Mouse (Mus musculus): ENCODE data around the gene Aoah. TPM values are rescaled to one million over a fixed set of nuclear protein-coding genes. Genes with fewer than 3 reads are reported as not detected.

Gene Aoah
- polyA plus RNA-seq, 1 experiment from 2014 or later, result 0.80 TPM

- ATAC-seq (replicated peaks), result no peak
- 62% methylated on average over 2 of the region's 2 CpGs for WGBS
- Histone ChIP-seq H3K4me2 (no peak overlapping the region), H3K9ac (no peak overlapping the region), H3K27ac (no peak overlapping the region), H3K36me3 (replicated peaks) (no peaks in the 10 kb centered on the region), H3K9me3 (no peaks in the 10 kb centered on the region), H3K27me3 (replicated peaks) (no peaks in the 10 kb centered on the region), H3K4me1 (no peaks in the 10 kb centered on the region), H3K4me3 (no peak overlapping the region)
Observed at GRCm38 (mm10) chr13:20820712-20821328, 26.9 kb downstream of the Aoah start.

GRCm38 (mm10) chr13:20828728-20829127 lies 34.8 kb downstream of the Aoah start:
- Histone ChIP-seq H3K9ac (no peak overlapping the region), H3K4me1 (no peaks in the 10 kb centered on the region), H3K36me3 (replicated peaks) (no peaks in the 10 kb centered on the region), H3K9me3 (no peaks in the 10 kb centered on the region), H3K4me3 (no peak overlapping the region), H3K27me3 (replicated peaks) (no peaks in the 10 kb centered on the region), H3K27ac (no peak overlapping the region), H3K4me2 (no peak overlapping the region)
- 88% methylated on average over 2 of the region's 2 CpGs for whole genome bisulfite sequencing
- ATAC-seq (replicated peaks), result no peak

- Histone ChIP-seq H3K9me3 (no peaks in the 10 kb centered on the region), H3K9ac (no peak overlapping the region), H3K4me3 (no peak overlapping the region), H3K27me3 (replicated peaks) (no peaks in the 10 kb centered on the region), H3K4me2 (no peak overlapping the region), H3K27ac (no peak overlapping the region), H3K36me3 (replicated peaks) (no peaks in the 10 kb centered on the region), H3K4me1 (no peaks in the 10 kb centered on the region)
- WGBS, result 93% methylated on average over 9 of the region's 9 CpGs
- ATAC-seq (replicated peaks), result no peak
Observed at GRCm38 (mm10) chr13:20829181-20829900, 35.4 kb downstream of the Aoah start.

- Histone ChIP-seq H3K4me2 (no peak overlapping the region), H3K9ac (no peak overlapping the region), H3K27me3 (replicated peaks) (no peaks in the 10 kb centered on the region), H3K9me3 (no peaks in the 10 kb centered on the region), H3K4me3 (no peak overlapping the region), H3K4me1 (no peaks in the 10 kb centered on the region), H3K27ac (no peak overlapping the region), H3K36me3 (replicated peaks) (no peaks in the 10 kb centered on the region)
- WGBS, result 62% methylated on average over 3 of the region's 3 CpGs
- no peak for ATAC-seq (replicated peaks)
Observed at GRCm38 (mm10) chr13:20855893-20856292, 62.0 kb downstream of the Aoah start.

- Histone ChIP-seq H3K9ac (no peak overlapping the region), H3K9me3 (no peaks in the 10 kb centered on the region), H3K36me3 (replicated peaks) (no peaks in the 10 kb centered on the region), H3K27me3 (replicated peaks) (no peaks in the 10 kb centered on the region), H3K4me3 (no peak overlapping the region), H3K4me1 (peaks cover 12% of the 10 kb centered on the region), H3K4me2 (no peak overlapping the region), H3K27ac (no peak overlapping the region)
- 57% methylated on average over 1 of the region's 1 CpGs for WGBS
- ATAC-seq (replicated peaks), result no peak
Observed at GRCm38 (mm10) chr13:20899372-20899771, 105.5 kb downstream of the Aoah start.

GRCm38 (mm10) chr13:20900396-20900971 lies 106.6 kb downstream of the Aoah start:
- H3K4me3 ChIP-seq, result no peak overlapping the region
- no peaks in the 10 kb centered on the region for H3K27me3 ChIP-seq (replicated peaks)
- no peak overlapping the region for H3K27ac ChIP-seq
- H3K4me2 ChIP-seq, result no peak overlapping the region
- ATAC-seq (replicated peaks), result peak; percentile 89
- no peaks in the 10 kb centered on the region for H3K9me3 ChIP-seq
- peaks cover 12% of the 10 kb centered on the region for H3K4me1 ChIP-seq
- no peak overlapping the region for H3K9ac ChIP-seq
- 42% methylated on average over 8 of the region's 8 CpGs for WGBS
- no peaks in the 10 kb centered on the region for H3K36me3 ChIP-seq (replicated peaks)

- Histone ChIP-seq H3K4me2 (no peak overlapping the region), H3K4me1 (peaks cover 12% of the 10 kb centered on the region), H3K9me3 (no peaks in the 10 kb centered on the region), H3K4me3 (no peak overlapping the region), H3K27me3 (replicated peaks) (no peaks in the 10 kb centered on the region), H3K27ac (no peak overlapping the region), H3K36me3 (replicated peaks) (no peaks in the 10 kb centered on the region), H3K9ac (no peak overlapping the region)
- WGBS, result 13% methylated on average over 2 of the region's 2 CpGs
- ATAC-seq (replicated peaks), result peak; percentile 82
Observed at GRCm38 (mm10) chr13:20900972-20901457, 107.1 kb downstream of the Aoah start.

GRCm38 (mm10) chr13:20901634-20902135 lies 107.8 kb downstream of the Aoah start:
- no peak overlapping the region for H3K27ac ChIP-seq
- ATAC-seq (replicated peaks), result no peak; the same call in 1 of the 2 replicates
- H3K4me2 ChIP-seq, result no peak overlapping the region

GRCm38 (mm10) chr13:20904118-20904517 lies 110.2 kb downstream of the Aoah start:
- H3K27me3 ChIP-seq (replicated peaks), result no peaks in the 10 kb centered on the region
- 73% methylated on average over 4 of the region's 4 CpGs for WGBS
- ATAC-seq (replicated peaks), result no peak
- peaks cover 12% of the 10 kb centered on the region for H3K4me1 ChIP-seq
- H3K36me3 ChIP-seq (replicated peaks), result no peaks in the 10 kb centered on the region
- H3K4me2 ChIP-seq, result no peak overlapping the region
- H3K4me3 ChIP-seq, result no peak overlapping the region
- no peak overlapping the region for H3K9ac ChIP-seq
- H3K9me3 ChIP-seq, result no peaks in the 10 kb centered on the region
- no peak overlapping the region for H3K27ac ChIP-seq

More at GRCm38 (mm10) chr13:20901634-20902135, 107.8 kb downstream of the Aoah start:
- Histone ChIP-seq H3K9ac (no peak overlapping the region), H3K9me3 (no peaks in the 10 kb centered on the region), H3K4me1 (peaks cover 12% of the 10 kb centered on the region), H3K27me3 (replicated peaks) (no peaks in the 10 kb centered on the region), H3K4me3 (no peak overlapping the region), H3K36me3 (replicated peaks) (no peaks in the 10 kb centered on the region)
- WGBS, result 70% methylated on average over 3 of the region's 3 CpGs

GRCm38 (mm10) chr13:20905195-20905594 lies 111.3 kb downstream of the Aoah start:
- H3K9ac ChIP-seq, result no peak overlapping the region
- H3K36me3 ChIP-seq (replicated peaks), result no peaks in the 10 kb centered on the region
- no peak overlapping the region for H3K4me2 ChIP-seq
- H3K4me1 ChIP-seq, result peaks cover 11% of the 10 kb centered on the region
- H3K4me3 ChIP-seq, result no peak overlapping the region
- WGBS, result 85% methylated on average over 2 of the region's 2 CpGs
- H3K27me3 ChIP-seq (replicated peaks), result no peaks in the 10 kb centered on the region
- H3K27ac ChIP-seq, result no peak overlapping the region
- no peak for ATAC-seq (replicated peaks)
- H3K9me3 ChIP-seq, result no peaks in the 10 kb centered on the region

- H3K27ac ChIP-seq, result no peak overlapping the region
- H3K36me3 ChIP-seq (replicated peaks), result no peaks in the 10 kb centered on the region
- no peaks in the 10 kb centered on the region for H3K4me1 ChIP-seq
- 60% methylated on average over 10 of the region's 10 CpGs for WGBS
- no peaks in the 10 kb centered on the region for H3K9me3 ChIP-seq
- H3K4me3 ChIP-seq, result no peak overlapping the region
- H3K9ac ChIP-seq, result no peak overlapping the region
- no peak overlapping the region for H3K4me2 ChIP-seq
- no peaks in the 10 kb centered on the region for H3K27me3 ChIP-seq (replicated peaks)
- ATAC-seq (replicated peaks), result peak; percentile 50; the same call in 1 of the 2 replicates
Observed at GRCm38 (mm10) chr13:20916698-20917511, 123.0 kb downstream of the Aoah start.

GRCm38 (mm10) chr13:20920401-20920800 lies 126.5 kb downstream of the Aoah start:
- Histone ChIP-seq H3K27ac (no peak overlapping the region), H3K36me3 (replicated peaks) (no peaks in the 10 kb centered on the region), H3K4me2 (no peak overlapping the region), H3K9me3 (no peaks in the 10 kb centered on the region), H3K4me1 (no peaks in the 10 kb centered on the region), H3K4me3 (no peak overlapping the region), H3K9ac (no peak overlapping the region), H3K27me3 (replicated peaks) (no peaks in the 10 kb centered on the region)
- no peak for ATAC-seq (replicated peaks)
- WGBS, result 89% methylated on average over 3 of the region's 3 CpGs
